Mouse (Mus musculus): ENCODE measurements around the gene Lrp2bp.
A peak's percentile ranks its signal among the peaks of the same experiment; 100 is the strongest.

Gene Lrp2bp

DNA sequence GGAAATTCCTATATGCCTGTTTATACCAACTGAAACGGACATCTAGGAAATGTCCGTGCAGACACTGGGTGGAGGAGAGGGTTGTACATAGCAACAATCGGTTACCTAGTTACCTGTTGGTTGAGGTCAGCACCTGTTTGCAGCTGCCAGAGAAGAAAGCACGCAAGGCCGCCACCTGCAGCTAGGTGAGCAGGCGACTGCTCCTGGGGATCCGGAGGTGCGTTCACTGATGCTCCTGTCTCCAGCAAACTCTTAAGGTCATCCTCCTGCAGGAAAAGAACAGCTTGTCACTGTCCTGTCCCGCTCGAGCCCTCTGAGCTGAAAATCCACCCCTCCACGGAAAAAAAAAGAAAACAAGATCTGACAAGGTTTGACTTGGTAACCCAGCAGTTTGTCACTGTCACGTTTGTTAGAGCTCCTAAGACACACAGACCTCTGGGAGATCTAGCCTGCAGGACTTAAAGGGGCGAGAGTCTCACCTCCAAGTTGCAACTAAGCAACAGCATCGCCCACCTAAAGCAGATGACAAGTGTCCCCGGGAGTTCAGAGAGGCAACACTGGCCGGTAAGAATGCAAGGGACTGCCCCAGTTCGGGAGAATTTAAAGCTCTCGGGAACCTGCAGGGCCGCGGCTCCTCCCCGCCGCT is at the start of gene Lrp2bp:
TSS of gene Lrp2bp (plus strand) at position 166 of the 646 bp plus-strand sequence.
- DNase-seq (ENCODE audit: low spot score in 2 of 2) = peak in 1 of 2 experiments; percentile 17

DNA sequence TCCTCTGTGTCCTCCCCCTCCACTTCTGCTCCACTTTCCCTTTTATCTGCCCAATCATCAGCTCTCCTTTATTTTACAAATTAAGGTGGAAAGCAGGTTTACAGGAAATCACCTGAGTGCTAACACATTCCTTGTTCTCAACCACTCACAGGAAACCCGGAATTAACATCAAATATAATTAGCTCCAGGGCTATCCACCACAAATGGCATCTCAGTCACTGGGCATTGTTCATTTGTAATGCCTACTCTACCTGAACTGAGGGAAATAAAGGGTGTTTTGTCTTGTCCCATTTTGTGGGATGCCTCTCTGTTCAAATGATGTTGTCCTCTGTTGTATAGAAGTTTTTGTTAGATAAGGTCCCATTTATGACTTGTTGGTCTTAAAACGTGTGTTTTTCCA is 48.5 kb upstream of the Lrp2bp start:
- DNase-seq (ENCODE audit: low spot score in 2 of 2) = no peak

DNA sequence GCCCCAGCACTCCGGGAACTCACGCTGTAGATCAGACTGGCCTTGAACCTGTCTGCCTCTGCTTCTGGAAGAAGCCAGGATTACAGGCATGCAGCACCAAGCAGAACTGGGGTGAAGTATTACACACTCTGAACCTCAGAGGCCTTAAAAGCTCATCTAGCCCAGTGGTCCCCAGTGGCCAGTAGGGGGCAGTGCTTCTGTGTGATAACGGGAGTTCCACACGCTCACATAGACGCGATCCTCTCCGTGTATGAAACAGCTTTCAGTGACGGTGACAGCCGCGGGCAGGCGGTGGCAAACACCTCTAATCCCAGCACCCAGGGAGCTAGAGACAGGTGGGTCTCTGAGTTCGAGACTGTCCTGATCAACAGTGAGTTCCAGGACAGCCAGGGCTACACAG is 28.2 kb upstream of the Lrp2bp start:
- no peak for DNase-seq (ENCODE audit: low spot score in 2 of 2)

DNA sequence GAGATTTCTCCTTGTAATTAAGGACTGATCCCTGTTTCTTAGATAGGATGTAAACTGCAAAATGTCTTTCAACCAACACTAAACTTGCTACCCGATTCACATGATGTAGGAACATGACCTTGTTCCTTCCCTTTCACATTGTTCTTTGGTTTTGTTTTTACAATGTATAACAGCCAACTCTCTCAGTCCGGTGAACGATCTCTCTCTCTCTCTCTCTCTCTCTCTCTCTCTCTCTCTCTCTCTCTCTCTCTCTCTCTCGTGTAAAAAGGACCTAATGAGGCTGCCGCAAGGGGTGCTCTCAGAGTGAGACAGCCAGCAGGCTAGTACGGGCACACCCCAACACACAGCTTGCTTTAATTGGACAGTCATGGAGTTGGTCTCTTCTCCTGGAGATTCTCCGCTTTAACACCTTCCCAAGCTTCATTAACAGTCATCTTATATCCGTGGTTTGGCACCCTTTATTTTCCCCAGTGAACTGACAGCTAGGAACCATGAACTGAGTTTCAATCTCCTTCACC is 25.1 kb upstream of the Lrp2bp start:
- no peak for DNase-seq (ENCODE audit: low spot score in 2 of 2)

DNA sequence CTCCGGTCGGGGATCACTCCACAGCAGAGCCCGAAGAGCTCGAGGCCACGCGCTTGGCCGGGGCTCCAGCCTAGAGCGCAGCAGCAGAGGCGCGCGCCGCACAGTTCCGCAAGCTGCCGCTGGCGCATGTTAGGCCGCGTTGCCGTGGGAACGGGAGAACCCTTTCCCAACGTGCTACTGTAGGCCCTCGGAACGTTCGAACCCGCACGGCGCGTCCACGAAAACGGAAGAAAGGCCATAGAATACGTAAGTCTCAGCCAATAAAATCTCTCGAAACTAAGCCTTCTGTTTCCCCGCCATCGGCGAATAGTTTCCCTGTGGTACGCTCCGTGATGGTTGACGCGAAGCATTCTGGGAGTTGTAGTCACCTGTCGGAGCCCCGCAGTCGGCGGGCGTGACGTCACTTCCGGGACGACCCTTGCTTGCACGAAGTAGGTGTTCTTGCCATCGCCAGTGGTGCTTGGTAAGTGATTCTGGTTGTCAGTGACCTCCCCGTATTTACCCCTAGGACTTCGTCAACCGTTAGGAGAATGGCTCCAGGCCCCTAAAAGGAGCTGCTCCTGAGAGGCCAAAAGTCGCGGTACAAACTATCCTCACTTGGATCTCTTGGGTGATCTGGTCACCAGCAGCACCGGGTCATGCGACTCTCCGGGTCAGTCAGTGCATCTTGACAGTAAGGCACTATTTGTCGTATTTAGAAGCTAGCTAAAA is 23.8 kb upstream of the Lrp2bp start, which contains the start of the genes 1700029J07Rik and Ufsp2:
TSS of gene 1700029J07Rik (minus strand) at position 127 of the 711 bp plus-strand sequence.
TSS of gene Ufsp2 (plus strand) at position 403 of the 711 bp plus-strand sequence.
- peak; percentile 94 to 98 for DNase-seq (ENCODE audit: low spot score in 2 of 2)

DNA sequence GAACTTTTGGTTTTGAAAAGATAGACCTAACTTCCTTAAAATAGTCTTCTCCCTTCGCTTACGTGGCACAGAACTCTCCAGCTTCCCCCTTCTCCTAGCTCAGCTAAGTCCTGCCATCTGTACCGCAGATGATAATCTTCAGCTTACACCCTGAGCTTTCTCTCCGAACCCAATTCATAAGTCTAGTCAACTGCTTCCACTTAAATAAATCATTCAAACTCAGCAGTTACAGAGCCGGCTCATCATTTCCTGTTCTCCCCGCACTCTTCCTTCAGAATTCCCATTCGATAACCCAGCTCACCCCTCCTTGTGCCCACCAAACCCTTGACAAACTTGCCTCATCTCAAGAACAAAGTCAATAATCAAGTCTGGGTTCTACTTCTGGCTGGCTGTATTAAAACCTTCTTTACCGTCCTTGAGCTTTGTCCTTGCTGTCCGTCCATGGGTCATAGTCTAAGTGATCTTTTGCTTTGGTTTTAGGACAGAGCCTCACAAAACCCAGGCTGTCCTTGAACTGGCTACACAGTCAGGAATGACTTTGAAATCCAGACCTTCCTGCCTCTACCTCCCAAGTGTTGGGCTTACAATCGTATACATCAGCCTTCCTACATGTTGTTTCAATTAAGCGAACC is 23.1 kb upstream of the Lrp2bp start:
- no peak for DNase-seq (ENCODE audit: low spot score in 2 of 2)

DNA sequence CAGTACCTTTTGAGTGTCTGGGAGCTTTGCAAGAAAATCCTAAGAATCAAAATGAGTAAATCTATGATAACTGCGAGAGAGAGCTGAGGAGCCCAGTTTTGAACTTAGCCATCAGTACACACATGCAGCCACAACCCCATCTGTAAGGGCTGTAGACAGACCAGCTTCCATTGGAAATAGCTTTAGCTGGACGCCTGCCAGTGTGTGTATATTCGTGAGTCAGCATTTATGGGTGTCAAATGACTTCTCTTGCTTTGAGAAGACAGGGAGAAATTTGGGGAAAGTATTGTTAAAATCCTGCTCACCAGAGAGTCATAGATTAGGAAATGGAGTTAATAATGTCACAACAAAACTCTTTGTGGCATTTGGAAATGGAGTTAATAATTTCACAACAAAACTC is 12.4 kb upstream of the Lrp2bp start:
- DNase-seq (ENCODE audit: low spot score in 2 of 2) = no peak

DNA sequence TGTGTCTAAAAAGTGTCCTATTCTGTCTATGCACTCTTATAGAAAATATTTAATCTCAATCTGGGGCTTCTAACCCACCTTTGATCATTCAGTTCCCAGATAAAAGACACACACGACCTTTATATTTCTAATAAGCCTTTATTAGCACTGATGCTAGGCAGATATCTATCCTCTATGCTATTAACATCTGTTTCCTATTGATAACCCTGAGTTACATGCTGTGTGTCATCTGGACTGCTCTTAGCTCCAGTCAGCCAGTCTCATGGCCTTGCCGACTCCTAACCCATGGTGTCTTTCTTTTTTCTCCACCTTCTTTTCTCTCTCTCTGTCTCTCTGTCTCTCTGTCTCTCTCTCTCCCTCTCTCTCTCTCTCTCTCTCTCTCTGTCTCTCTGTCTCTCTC is 10.9 kb upstream of the Lrp2bp start:
- no peak for DNase-seq (ENCODE audit: low spot score in 2 of 2)

DNA sequence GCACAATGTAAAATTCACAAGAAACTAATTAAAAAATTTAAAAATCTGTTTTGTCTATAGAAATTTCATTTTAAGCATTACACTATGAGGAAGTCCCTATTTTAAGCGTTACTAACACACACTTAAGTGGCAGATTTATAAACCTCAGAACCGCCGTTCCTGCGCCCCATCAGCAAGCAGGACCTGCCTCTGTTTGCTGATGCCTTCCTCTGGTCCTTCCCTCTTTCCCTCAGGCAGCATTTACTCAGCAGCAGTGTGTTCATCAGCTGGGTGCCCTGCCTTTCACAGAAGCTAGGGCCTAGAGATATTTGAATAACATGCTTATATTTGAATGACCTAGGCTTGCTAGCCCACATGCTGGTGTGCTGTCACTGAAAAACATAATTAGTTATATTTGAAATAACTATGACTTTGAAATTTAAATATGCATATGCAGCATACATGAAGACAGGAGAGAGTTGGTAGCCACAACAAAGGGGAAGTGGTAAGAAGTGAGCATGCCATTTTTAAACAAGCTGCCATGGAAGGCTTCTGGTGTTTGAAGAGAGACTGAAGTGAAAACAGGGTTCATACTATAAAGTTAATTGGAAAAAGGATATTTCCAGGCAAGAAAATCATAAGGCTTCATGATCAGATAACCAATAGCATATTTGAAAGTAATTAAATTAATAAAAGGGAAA is 8.3 kb upstream of the Lrp2bp start:
- DNase-seq (ENCODE audit: low spot score in 2 of 2) = no peak

DNA sequence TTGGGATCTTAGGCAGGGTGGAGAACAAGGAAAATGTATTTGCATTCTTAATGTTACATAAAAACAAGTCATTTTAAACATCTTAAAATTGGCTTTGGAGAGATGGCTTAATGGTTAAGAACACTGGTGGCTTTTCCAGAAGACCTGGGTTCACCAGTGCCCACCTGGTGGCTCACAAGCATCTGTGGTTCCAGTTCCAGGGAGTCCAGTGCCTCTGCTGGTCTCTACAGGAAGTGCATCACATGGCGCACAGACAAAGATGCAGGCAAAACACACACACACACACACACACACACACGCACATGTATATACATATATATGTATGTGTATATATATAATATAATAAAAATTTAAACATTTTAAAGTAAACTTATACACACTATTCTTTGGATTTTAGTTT is 5.0 kb upstream of the Lrp2bp start:
- DNase-seq (ENCODE audit: low spot score in 2 of 2) = no peak

DNA sequence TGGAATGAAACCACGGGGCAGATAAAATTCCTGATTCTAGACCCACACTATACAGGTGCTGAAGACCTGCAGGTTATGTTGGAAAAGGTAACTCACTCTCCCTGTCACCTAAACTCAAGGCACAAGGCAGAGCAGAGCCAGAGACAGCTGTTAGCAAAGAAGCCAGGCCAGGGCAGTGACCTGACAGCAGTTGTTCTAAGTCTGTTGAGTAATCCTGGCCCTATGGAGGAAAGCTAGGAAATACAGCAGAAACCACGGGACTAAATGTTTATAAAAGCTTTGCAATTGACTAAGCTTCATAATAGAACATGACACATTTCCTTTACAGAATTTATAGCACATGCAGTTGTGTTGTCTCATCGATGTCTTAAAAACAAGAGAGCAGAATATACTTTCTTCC is 3.5 kb upstream of the Lrp2bp start:
- DNase-seq (ENCODE audit: low spot score in 2 of 2) = no peak

DNA sequence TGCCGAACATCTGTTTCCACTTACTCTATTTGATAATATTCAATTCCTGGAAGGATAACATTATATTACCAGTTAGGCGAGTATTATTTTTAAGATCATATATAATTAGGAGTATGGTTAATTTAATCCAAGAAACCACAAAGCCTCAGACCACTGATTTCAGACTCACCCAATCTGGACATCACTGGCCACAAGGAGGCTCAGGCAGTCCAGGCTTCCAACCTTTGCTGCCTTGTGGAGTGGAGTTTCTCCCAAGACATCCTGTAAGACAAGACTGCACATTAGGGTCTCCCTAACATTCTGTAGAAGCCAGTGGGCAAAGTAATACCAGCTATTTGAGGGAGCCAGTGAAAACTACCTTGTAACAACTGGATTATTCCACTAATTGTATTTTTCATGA is 875 bp upstream of the Lrp2bp start:
- DNase-seq (ENCODE audit: low spot score in 2 of 2) = no peak

DNA sequence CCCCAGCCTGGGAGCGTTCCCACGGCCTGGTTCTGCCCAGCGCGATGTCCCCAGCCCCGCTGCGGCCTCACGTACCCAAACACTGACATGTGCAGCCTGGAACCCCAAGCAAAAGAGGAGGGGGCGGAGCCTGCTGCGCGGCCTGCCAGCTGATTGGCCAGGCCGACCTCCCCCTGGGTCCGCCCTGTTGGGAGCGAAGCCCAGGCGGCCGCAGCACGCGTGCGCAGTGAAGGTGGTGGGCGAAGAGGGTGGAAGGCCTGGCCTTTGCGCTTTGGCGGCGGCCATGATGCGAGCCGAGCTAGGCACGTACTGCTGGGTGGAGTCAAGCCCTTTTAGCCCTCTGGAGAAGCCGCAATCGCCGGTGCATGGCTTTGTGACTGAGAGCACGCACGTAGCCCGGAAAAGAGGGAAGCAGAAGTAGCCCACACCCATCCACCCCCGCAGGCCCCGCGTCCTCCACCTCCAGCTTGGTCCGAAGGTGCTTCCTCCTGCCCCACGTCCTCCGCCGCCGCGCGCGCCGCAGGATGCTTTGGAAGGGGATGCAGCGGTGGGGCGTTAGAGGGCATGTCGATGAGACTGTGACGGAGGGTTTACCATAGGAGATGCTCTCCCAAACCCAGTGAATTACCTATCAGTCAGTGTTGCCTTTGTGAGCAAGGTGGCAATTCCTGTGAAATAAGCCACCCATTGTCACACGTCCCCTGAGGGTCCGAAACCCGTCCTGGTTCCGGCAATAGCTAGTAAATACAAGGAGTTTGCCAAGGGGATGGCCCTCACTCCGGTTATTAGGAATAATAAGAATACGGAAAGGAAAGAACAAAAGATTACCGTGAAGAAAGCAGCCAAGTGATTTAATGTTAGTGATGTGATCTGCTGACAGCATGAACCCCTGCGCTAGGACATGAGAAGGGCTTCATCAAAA is 942 bp downstream of the Lrp2bp start:
- DNase-seq (ENCODE audit: low spot score in 2 of 2) = peak; percentile 100

DNA sequence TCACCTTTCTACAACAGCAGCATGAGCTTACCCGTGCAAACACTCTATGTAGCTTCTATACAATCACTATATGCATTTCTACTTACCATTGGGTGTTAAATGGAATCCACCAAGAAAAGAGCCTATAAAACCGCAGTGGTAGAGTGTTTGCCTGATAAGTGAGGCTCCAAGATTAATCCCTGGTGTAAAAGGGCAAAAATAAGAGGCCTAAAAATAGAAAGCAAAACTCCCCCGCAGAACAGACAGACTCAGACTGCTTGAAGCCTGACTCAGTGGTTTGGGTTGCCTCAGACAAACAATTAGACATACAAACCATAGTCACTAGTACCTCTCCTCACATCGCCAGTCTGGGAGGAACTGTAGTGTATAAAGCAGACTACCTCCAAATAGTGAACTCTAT is 6.5 kb downstream of the Lrp2bp start, which contains the start of gene Ankrd37:
TSS of gene Ankrd37 (minus strand) at position 112 of the 400 bp plus-strand sequence.
- no peak for DNase-seq (ENCODE audit: low spot score in 2 of 2)

DNA sequence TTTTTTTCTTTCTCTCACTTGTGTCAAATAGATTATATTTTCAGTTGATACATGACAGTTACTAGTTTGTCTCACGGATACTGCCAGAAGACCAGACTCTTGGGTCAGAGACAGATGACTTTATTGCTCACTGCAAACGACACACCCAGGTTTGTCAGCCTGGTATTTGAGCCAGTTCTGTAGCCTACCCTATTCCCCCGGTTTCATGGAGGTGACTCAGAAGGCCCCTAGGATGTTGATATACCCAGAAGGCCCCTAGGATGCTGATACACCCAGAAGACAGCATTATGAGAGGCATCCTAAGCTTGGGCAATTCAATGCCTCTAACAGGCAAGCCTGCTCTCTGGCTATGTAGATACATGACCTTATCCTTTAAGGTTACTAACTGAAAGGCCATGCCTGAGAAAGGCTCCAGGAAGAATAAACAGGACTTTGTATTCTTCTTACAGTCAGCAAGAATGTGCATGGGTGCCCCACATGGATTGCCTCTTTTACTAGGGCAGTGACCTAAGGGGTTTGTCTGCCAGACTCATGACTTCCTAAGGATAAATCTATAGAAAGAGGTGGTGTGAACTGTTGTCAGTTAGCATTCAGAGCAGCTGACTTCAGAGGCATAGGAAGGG is 8.1 kb downstream of the Lrp2bp start:
- DNase-seq (ENCODE audit: low spot score in 2 of 2) = no peak

DNA sequence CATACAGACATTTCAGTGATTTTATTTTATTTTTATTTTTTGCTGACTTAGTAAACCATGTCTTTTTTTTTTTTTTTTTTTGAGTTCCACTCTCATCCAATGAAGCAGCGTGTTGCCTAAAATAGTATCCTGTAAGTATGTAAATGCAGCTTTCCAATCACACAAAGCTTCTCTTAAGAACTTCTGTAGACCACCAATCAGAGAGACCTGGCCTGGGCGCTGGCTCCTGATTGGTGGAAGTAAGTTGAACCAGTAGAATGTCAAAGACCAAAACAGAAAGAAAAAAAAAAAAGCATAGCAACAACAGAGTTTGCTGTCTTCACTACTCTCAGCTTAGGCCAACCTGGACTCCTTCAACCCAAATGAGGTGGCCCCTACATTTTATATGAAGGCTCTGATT is 11.2 kb downstream of the Lrp2bp start:
- DNase-seq (ENCODE audit: low spot score in 2 of 2) = no peak

DNA sequence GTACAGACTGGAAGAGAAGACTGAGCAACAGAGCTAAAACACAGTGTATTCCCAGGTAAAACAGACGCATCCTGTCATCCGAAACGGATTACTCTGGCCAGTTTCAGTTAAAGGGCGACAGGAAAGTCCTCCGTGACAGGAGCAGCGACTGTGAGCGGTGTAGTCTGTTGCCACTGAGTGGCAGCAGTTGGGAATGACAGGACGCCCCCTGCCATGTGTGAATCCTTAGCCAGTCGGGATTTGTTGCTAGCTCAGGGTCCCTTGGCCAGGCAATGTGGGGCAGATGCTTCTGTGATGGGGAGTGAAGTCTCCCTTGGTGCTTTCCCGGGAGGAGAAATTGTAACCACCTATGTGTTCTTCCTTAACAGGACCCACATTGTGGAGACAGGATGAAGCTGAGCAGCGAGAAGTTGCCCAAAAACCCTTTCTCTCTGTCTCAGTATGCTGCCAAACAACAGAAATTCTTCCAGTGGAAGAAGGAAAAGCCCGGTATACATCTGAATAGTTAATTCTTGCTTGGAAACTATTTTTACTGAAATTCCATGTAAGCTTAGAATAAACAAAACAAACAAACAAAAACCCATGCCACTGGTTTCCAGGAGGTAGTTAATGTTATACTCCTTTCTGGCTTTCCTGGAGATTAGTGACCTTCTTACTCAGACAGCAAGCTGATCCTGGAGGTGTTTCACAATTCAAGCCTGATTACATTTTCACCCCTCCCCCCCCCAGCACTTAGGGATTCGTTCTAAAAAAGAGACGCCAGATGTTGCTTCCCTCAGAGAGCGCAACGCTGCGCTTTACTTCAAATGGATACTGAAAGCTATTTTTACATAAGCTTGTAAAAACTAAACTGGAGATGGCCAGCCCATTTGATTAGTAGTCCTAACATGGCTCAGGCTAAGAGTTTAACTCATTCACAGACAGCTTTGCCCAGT is 11.9 kb downstream of the Lrp2bp start:
- DNase-seq (ENCODE audit: low spot score in 2 of 2) = peak; percentile 26 to 27

DNA sequence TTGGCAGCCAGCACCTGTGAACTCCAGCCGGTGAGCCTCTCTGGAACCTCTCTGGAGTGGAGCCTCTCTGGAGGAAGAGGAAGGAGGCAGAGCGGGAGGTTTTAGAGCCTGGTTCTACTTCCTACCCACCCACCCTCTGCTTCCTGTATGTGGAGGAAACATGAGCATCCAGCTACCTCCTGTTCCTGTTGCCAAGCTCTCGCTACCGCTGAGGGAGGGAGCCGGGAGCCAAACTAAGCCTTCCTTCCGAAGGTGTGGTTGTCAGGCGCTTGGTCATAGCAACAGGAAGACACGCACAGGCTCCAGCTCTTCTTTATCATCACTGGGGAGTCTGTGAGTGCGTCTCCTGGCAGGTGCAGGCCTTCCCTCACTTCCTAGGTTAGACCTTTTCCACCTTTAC is 23.1 kb downstream of the Lrp2bp start:
- DNase-seq (ENCODE audit: low spot score in 2 of 2) = peak; percentile 40 to 68

DNA sequence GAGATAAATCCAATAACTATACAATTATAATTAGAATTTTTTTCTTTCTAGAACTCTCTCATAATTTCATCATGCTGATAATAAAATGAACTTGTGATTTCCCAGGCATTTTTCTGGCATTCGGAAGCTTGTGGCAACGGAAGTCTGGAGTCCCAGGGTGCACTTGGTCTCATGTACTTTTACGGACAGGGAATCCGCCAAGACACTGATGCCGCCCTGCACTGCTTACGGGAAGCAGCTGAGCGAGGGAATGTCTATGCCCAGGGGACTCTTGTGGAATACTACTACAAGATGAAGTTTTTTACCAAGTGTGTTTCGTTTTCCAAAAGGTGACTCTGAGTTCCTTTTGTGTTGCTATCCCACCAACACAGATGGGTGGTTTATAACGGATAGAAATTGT is 23.7 kb downstream of the Lrp2bp start:
- DNase-seq (ENCODE audit: low spot score in 2 of 2) = no peak

Measured in heart, adult 9 months (tissue).